Mouse (Mus musculus) CD4-positive, CD25-positive, alpha-beta regulatory T cell, adult 2 months (primary cell): ENCODE measurements around the gene Ptgs1.
A peak's percentile ranks its signal among the peaks of the same experiment; 100 is the strongest.
"Not testable (repeated sequence)": the region's sequence is repeated elsewhere in the genome, so short reads cannot be mapped to it uniquely, and the experiment has no call there.

Source experiments
- DNase-seq: peaks from one replicate; pipeline ENCODE4 v3.0.0-alpha.2; 2012; ENCODE audit warnings: low read depth, low spot score

Ptgs1 gene

DNA sequence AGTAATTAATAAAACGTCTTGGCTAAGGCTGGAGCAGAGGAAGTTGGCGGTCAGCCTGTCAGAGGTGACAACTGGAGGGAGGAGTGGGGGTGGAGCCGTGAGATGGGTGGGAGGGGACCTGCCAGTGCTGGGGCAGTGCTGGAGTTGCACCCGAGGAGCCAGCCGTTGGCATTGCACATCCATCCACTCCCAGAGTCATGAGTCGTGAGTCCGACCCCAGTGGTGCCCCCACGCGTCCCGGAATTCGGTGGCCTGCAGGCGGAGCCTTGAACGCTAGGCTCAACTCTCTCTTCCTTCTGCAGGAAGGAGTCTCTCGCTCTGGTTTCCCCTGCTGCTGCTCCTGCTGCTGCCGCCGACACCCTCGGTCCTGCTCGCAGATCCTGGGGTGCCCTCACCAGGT lies at the start of gene Ptgs1:
Gene Ptgs1, plus strand, starts transcription at position 61 of the 400 bp plus-strand sequence.
- peak; percentile 23 for DNase-seq

DNA sequence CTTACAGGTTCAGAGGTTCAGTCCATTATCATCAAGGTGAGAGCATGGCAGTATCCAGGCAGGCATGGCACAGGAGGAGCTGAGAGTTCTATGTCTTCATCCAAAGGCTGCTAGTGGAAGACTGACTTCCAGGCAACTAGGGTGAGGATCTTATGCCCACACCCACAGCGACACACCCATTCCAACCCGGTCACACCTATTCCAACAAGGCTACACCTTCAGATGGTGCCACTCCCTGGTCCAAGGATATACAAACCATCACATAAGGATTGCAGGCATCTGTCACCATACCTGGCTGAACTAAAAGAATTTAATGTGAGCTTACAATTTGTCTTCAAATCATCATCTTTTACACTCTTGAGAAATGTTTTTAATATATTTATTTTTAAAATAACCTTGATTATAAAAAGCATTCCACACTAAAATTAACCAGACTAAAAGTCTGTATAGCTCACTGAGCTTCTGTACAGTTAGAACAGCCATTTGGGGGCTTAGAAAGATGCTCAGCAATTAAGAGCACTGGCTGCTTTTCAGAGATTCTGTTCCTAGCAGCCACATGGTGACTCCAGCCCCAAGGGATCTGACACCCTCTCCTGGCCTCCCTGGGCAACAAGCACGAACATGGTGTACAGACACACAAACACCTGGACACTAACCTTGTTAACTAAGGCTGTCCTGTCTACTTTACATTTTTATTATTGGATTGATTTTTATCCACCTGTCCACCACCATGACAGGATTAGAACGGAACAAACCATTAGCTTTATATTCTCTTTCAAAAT lies 48.4 kb upstream of the Ptgs1 start:
- not testable (repeated sequence) for DNase-seq

DNA sequence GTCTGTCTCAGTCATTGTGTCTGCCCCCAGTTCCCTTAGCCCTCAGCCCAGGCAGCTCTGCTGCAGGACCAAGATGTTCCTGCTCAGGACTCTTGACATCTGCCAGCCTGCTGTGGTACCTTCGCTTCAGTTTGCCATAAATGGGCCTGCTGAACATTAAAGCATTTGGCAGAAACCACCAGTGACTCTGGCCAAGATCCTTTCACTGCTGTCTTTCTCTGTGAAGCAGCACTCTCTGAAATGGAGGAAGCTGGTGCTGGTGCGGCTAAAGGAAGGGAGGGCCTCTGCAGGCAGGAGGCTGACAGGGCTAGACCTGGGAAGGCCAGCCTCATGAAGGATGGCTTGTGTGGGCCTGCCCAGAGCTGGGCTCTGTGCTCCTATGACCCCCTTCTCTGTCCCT lies 46.9 kb upstream of the Ptgs1 start:
- DNase-seq = no peak

DNA sequence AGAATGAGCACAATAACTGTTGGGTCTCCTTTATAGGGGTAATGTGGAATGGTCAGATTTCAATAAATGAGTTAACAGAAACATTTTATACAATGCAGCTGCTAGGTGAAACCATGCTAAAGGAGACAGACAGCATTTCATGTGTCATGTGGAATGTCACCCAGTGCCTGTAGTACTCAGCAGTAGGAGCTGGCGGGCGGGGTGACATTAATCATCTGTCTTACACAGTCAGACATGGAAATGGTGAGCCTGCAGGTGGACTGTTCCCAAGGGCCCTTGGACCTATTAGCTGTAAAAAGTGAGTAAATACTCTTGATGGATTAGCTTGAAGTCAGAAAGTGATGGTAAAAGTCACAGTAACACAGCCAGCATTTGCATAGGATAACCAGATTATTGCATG lies 46.0 kb upstream of the Ptgs1 start:
- no peak for DNase-seq

DNA sequence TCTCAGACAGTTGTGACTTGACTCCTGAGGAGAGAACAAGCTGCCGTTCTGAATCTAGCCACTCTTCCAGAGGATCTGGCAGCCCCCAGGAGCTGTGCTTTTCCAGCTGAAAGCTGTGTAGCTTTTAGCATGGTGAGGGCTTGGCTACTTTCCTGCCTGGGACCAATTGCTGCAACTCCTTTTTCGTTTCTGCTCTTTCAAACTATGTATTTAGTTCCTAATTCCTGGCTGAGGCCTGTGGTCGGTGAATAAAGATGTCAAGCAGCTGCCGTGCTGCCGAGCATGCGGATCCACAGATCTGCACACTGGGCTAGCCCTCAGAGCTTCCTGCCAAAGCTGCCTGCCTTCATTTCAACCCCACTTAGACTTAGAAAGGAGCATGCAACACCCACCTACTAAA lies 45.4 kb upstream of the Ptgs1 start:
- no peak for DNase-seq

DNA sequence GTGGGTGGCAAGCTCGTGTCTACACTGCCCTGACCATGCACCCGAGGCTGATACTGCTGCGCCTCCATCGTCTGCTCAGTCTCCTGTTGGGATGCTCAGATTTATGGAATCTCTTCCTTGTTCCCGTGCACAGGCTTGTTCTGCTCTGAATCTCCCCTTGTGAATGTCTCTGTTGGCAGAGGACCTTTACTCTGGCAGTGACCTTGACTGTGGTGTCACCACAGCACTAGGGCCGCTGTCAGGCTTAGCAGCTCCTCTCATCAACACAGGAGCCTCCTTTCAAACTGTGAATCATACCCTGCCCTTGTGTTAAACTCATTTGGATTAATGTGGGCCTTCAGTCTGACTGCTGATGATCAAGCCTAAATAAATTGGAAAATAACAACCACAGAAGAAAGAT lies 41.0 kb upstream of the Ptgs1 start:
- not testable (repeated sequence) for DNase-seq

DNA sequence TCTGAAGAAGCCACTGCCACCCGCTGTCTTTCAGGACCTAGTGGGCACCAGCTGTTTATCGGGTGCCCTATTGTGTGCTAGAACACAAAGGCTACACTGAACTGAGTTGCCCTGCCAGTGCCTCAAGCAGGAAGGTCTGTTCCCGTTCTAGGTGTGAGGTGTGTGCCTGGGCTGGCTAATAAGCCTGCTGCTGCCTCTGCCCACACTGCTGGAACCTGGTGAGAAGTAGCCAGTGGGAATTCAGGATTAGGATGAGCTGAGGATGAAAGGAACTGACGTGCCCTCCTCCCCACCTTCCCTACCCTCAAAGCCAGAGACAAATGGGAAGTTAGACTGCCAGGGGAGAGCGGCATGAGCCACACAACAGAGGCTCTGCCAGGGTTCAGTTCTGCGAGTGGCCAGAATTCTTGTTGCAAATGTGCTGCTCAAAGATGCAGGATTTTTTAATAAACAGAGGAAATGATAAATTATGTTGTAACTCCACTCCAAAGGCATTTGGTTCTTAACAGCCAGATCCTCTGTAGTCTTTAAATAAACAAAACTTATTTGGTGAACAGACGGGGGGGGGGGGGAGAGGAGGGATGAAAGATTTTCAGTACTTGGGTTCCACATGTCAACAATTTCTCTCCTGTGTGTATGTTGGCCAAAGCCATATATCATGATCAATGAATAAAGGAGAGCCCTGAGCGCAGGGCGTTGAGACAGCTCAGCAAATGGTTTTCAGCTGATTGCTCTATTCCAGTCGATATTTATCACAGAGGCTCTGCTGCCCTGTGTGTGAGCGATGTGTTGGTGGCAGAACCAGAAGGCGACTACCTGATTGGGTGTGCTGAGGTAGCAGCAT lies 38.9 kb upstream of the Ptgs1 start:
- DNase-seq = no peak

DNA sequence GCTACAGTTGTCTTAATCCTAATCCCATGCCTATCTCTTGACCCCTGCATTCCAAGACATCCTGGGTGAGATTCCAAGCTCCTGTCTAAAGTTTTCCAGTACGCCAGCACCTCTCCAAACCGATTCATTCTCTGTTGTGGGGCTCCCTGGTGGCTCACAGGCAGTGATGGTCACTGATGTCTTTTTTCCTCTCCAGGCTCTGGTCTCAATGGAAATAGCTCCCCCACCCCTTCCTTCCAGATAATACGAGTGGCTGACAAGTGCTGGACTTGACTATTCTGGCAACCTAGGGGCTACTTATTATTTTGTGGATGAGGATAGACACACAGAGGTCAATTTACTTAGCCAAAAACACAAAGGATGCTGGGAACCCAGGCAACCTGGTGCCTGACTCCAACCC lies 33.2 kb upstream of the Ptgs1 start:
- DNase-seq = no peak

DNA sequence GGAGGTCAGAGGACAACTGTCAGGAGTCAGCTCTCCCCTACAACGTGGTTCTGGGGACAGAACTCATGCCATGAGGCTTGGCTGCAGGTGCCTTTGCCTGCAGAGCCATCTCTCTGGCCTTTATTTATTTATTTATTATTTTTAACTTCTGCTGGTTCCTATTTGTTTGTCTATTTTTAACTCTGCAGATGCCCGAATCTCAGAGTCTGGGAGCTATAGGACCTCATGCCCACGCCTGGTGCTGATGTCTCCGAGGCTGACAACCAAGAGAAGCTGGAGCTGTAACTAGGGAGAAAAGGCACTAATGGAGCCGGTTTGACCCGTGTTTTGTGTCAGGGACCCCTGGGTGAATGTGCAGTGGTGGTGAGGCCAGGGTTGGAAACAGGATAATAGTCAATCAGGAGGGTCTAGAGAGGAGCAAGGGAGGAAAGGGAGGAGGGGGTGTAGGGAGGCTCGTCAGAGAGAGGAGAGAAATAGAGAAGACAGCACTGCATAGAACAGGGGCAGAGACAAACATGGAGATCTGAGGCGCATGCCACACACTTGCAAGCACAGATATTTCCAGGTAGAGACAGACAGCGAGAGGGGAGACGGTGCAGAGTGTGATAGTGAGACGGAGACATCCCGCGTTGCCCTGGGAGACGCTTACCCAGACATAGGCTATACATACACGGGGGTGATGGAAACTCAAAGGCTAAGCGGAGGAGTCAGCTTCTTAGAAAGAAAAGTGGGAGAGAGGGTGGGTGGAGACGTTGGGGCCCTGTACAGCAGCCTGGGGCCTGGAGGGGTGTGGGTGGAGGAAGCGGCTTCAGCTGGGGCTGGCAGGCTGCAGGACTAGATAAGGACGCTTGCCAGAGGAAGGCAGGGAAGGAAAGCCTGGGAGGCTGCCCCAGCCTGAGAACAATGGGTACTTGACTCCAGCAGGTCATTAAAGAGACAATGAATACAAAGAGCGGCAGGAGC lies 32.0 kb upstream of the Ptgs1 start:
- DNase-seq = peak; percentile 12

DNA sequence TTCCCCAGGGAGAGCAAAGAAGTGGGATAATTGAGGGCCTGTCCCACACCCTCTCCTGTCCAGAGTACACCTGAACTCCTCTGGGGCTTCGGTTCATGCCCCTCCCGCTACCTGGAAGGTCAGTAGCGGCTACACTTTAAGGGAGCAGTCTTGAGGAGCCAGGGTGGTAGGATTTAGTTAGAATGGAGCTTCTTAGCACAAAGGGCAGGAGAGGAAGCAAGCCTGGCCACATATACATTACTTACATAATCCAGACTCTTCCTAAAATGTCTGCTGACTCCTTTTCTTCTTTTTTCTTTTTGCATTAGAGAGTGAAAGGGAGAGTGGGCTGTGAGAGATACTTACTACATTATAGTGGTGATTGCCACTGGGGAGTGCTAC lies 31.4 kb upstream of the Ptgs1 start:
- no peak for DNase-seq

DNA sequence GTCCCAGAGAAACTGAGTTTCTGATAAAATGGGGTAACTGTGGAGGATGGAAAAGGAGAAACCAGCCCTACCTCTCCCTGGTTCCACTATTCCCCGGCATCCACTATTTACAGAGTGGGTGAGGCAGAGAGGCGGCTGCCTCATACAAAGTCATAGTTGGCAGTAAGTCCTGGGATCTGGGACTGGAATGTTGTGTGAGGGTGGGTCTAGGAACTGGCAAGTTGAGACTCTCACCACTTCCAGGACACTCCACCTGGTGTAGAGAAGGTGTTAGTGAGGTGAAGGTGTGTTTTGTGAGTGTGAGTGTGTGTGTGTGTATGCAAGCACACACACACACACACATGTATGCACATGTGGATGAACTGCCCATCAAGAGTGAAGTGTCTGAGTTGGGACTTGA lies 29.4 kb upstream of the Ptgs1 start:
- DNase-seq = no peak

DNA sequence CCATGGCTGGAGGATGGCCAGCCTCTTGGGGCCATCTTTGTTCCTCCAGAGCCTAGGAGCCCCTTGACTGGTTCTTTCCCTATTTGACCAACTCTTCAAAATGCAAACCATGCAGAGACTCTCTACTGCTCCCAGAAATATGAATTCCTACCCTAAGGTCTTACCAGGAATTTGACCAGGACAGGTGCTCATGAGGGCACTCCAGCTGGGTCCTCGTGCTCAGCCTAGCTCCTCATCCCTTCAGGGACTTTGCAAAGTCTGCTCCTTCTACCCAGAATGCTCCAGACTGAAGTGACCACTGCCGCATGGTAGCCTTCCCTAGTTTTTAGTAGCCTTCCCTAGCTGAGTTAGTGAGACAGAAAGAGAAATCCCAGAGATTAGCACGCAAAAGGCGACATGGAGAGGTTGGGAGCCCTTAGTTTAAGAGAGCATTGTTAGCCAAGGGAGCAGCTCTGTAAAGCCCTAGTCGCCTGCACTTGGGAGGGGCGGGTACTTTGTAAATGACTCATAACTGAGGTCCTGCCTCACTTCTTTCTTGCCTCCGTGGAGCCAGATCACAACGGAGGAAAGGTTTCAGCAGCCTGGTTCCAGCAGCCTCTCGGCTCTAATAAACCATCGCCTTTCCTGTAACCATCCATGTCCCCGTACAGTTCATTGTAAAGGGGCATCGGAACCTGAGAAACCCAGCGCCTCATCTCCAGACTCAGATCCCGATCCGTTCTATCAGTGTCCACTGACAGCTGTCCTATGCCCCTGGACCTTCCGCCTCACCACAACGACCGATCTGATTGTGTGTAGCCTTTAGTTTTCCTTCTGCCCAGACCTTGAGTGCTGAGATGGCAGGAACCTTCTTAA lies 28.2 kb upstream of the Ptgs1 start:
- peak; percentile 13 for DNase-seq

DNA sequence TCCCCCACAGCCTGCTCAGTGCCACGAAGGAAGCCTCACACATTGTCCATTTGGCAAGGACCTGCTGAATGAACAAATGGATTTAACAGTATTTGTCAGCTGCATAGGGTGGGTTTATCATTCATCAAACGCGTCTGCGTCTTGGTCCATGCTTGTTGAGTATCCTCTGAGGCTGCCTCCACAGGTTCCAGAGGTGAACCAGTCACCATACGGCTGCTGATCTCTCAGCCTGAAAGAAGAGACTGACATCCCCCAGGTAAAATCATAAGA lies 27.7 kb upstream of the Ptgs1 start:
- DNase-seq = no peak

DNA sequence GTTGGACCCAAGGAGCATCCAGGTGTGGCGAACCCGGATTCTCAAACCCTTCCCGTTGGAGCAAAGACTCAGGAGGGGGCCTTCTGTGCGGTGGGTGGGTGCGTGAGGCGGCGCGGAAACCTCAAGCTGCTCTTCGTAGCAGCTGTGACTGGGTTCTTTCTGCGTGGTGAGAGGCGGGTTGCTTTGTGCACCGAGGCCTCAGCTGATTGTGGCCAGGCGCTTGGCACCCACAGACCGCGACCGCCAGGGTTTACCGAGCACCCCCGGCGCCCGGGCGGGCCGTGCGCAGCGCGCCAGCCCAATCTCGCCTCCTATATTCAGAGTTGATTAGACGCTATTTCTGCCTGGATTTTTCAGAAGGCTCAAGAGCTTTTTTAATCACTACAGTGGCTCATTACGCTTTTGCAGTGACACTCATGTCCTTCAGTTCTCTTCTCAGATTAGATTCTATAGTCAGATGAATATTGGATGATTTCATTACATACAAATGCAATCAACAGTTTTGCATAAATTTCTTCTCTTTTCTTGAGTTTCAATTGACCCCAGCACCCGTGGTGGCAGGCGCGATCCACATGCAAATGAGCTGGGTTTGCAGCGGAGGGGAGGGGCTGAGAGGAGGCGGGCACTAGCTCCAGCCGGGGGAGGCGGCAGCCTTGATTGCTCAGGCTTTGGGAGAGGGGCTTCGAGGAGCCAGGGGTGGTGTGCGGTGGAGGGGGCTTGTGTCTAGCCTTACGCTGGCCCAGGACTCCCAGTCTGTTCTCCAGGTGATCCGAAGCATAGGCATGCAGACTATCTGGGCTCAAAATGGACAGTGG lies 27.0 kb upstream of the Ptgs1 start:
- peak; percentile 37 for DNase-seq

DNA sequence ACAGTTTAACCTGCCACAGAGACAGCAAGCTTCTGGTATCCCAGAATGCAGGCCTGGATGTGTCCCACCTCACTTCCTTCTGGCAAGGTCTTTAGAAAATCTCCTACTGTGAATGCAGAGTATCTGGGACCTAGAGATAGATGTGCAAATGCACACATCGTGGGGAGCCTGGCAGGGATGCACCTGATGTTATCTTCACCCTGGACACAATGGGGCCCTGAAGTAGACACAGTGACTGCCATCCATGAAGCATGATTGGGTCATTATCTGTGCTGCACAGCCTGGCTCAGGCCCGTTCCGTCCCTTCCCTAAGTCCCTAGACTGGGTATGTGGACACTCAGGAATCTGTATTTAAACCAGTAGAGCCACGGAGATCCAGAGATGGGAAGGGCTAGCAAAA lies 25.6 kb upstream of the Ptgs1 start:
- no peak for DNase-seq

DNA sequence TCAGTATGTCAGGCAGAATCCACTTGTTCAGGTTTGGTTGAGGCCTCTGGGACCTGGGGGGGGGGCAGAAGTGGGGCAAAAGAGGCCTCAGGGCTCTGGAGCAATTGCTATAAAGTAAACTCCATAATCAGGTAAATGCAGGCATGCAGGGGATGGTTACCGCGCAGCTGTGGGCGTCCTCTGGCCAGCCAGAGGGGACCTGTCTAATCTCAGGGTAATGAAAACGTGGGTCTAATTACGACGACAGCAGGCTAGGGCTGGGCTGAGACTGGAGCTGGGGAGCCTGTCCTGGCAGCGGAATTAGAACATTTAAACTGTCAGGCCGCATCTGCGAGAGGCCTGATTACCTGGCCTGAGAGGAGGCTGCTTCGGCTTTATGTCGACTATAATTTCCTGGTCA lies 23.2 kb upstream of the Ptgs1 start:
- DNase-seq = no peak

DNA sequence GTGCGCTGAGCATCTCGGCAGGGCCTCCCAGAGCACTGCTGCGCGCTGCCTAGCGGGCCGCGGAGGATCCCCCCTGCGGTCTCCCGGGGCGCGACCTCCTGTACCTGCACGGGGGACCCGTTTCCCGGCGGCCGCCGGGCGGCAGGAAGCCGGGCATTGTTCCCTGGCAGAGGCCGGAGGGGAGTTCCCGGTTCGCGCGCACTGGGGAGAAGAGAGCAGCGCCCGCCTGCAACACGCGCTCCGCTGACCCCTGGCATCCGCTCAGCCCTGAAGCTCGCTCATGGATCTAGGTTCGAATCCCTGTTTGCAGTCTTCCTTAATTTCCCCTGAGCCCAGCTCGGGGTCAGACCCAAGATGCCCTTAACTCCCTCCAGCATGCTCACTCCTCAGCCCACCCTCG lies 19.4 kb upstream of the Ptgs1 start:
- DNase-seq = no peak

DNA sequence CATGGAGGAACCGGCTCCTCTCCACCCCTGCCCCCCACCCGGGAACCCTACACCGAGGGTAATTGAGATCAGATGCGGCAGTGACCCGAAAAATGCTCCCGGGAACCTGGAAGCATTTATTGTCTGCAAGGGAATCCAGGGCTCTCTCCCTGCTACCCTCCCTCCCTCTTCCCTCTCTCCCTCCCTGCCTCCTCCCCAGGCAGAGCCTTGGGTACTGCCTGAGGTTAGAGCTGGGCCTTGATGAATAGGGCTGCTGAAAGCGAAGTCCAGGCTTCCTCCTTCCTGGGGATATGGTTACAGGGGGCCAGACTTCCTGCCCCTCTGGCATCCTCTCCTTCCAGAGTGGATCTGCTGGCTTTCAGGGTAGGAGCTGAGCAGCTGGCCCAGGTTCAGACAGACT lies 18.4 kb upstream of the Ptgs1 start:
- DNase-seq = no peak

DNA sequence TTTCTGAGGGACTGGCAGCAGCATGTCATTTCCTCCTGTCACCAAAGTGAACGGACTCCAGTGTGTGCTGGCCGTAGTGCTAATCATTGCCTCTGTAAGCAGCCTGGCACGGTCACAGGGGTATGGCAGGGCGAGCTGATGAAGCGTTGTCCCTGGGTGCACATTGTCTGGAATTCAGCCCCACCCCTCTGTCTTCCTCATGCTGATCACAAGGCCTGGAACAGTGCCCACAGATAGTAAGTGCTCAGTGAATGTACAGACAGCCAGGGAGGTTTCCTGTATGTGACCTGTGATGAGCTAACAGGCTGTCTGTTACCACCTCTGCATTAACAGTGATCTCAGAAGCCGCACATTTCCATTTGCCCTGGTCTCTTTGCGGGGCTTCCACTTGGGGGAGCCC lies 17.1 kb upstream of the Ptgs1 start:
- DNase-seq = no peak

DNA sequence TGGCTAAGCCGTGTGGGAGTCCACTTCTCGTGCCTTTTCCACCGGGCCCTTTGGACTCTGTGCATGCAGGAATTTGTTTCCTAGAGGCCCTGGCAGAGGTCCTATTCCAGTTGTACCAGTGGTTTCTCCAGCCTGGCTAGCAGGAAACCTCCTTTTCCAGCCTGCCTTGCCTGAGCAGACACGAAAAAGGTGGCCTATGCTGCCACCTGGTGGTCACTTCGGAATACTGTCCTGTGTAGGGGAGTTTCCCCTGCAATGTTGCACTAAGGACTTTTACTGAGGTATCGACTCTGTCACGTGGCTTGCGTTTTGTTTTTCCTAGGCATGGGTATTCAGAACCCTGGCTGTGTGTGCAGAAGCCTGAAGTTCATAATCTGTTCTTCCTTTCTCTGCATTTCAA lies 16.2 kb upstream of the Ptgs1 start:
- peak; percentile 88 for DNase-seq
